In the genomic region with DNA sequence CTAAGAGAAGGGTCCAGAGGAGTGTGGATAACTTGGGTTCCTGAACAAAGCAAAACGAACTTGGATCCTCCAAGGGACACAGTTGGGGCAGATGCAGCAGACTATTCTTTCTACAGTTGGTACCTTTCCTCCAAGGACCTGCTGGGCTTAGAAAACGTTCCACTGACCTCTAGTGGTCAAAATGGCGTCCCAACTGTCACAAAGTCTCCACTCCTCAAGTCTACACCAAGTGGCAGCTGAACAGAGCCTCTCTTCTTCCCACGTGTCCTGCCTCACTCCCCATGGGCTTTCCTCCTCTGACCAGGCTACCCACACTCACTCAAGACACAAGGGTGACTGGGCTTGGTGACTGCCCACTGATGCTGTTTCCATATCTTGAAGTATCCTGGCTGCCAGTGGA, we compare ENCODE assay signal across 8 mouse cellular contexts.
DNase-seq lines count a peak whose midpoint lies in the region; ATAC-seq and TF ChIP-seq lines count a peak whose summit lies in the region.
"Had no signal": no experiment of that assay in that cellular context is flagged by ENCODE, and none has a peak within 500 bp of the region (broad histone marks: within the 10 kb centered on the region; RNA-seq: fewer than 3 reads in every experiment).

No protein-coding gene starts in this region.

- H3K27ac ChIP-seq in kidney, adult 2 months (ENCODE audit: insufficient read depth, low read depth, low read length): no peak overlapping the region
- H3K27ac ChIP-seq in ES-Bruce4 (ENCODE audit: insufficient read depth, low read length): no peak overlapping the region

- ATAC-seq in megakaryocyte progenitor cell, adult 5-6 weeks (replicated peaks; ENCODE audit: poor library complexity): peak; percentile 74

- TF ChIP-seq CTCF in kidney, adult 2 months (conservative IDR thresholded peaks at IDR 0.05; ENCODE audit: insufficient read depth, insufficient read length, low read depth, low read length): peak; percentile 49
- TF ChIP-seq CTCF in ES-Bruce4 (IDR thresholded peaks at IDR 0.05; ENCODE audit: low read depth, low read length): peak; percentile 42

- H3K9ac ChIP-seq in ES-Bruce4 (ENCODE audit: low read depth, poor library complexity, severe bottlenecking): no peak overlapping the region

- no peak for TF ChIP-seq POLR2A in kidney, adult 2 months (IDR thresholded peaks at IDR 0.05; ENCODE audit: low read depth, low read length)
- no peak for TF ChIP-seq POLR2A in ES-Bruce4 (IDR thresholded peaks at IDR 0.05; ENCODE audit: insufficient read depth, low read length)

- H3K9me3 ChIP-seq in ES-Bruce4 (replicated peaks; ENCODE audit: control insufficient read depth, insufficient read depth, low read length, poor library complexity, severe bottlenecking): no peaks in the 10 kb centered on the region

- 8% methylated on average over 4 of the region's 4 CpGs for WGBS in kidney, adult 2 months

- no peaks in the 10 kb centered on the region for H3K36me3 ChIP-seq in kidney, adult 2 months (ENCODE audit: control insufficient read depth, insufficient read depth, low read length)
- no peaks in the 10 kb centered on the region for H3K36me3 ChIP-seq in ES-Bruce4 (ENCODE audit: control insufficient read depth, insufficient read depth, low read length, poor library complexity, severe bottlenecking)

- H3K4me1 ChIP-seq in kidney, adult 2 months (ENCODE audit: control insufficient read depth, insufficient read depth, low read length): no peaks in the 10 kb centered on the region
- no peaks in the 10 kb centered on the region for H3K4me1 ChIP-seq in ES-Bruce4 (ENCODE audit: control insufficient read depth, insufficient read depth, low read length)

- H3K27me3 ChIP-seq in kidney, adult 2 months (replicated peaks; ENCODE audit: control insufficient read depth, insufficient read depth, low read length): no peaks in the 10 kb centered on the region
- H3K27me3 ChIP-seq in ES-Bruce4 (ENCODE audit: control insufficient read depth, insufficient read depth, low read length, poor library complexity, severe bottlenecking): no peaks in the 10 kb centered on the region

- H3K4me3 ChIP-seq in kidney, adult 2 months (ENCODE audit: insufficient read depth, low read depth, low read length): no peak overlapping the region
- no peak overlapping the region for H3K4me3 ChIP-seq in ES-Bruce4 (ENCODE audit: low read depth, low read length)
- H3K4me3 ChIP-seq: myocyte had no signal

- DNase-seq in kidney, adult 2 months: peak; percentile 17
- DNase-seq in kidney, adult 11 months: no peak
- peak; percentile 43 to 61 for DNase-seq in adrenal gland, postnatal 36 days
- peak; percentile 20 for DNase-seq in kidney, adult 9 months
- DNase-seq in layer of hippocampus, adult 11-12 months (ENCODE audit: low spot score): no peak

- TF ChIP-seq EP300 in ES-Bruce4 (IDR thresholded peaks at IDR 0.05; ENCODE audit: insufficient read depth, low read depth, low read length): no peak

Comparison
In these comparisons a context has a peak if more than half of its experiments do, and no peak if none do; other contexts are left out.
1. DNase-seq: peak in kidney, adult 2 months (single experiment), adrenal gland, postnatal 36 days (2 of 2) and kidney, adult 9 months (single experiment); none in kidney, adult 11 months (single experiment) and layer of hippocampus, adult 11-12 months (single experiment).